Comparison of ENCODE assay signal across 14 mouse cellular contexts in genomic region chr2:156776907-156777306, GRCm38 (mm10). TPM values are rescaled to one million over a fixed set of nuclear protein-coding genes. Genes with fewer than 3 reads are reported as not detected.
A peak's percentile ranks its signal among the peaks of the same experiment; 100 is the strongest.
DNase-seq lines count a peak whose midpoint lies in the region; ATAC-seq and TF ChIP-seq lines count a peak whose summit lies in the region.
"Had no signal": no experiment of that assay in that cellular context is flagged by ENCODE, and none has a peak within 500 bp of the region (broad histone marks: within the 10 kb centered on the region; RNA-seq: fewer than 3 reads in every experiment).

No protein-coding gene starts in this region.

- H3K27ac ChIP-seq in heart, adult 2 months: peak overlapping the region; percentile 9; the same call in 1 of the 2 replicates
- H3K27ac ChIP-seq in kidney, embryonic 16.5 days (ENCODE audit: low read length): no peak overlapping the region
- no peak overlapping the region for H3K27ac ChIP-seq in embryonic facial prominence, embryonic 10.5 days (replicated peaks)
- peak overlapping the region; percentile 6; the same call in 1 of the 2 replicates for H3K27ac ChIP-seq in liver, postnatal 0 days (ENCODE audit: low read depth)
- no peak overlapping the region for H3K27ac ChIP-seq in forebrain, postnatal 0 days (ENCODE audit: low read depth, low read length)
- H3K27ac ChIP-seq: forebrain, embryonic 15.5 days; limb, embryonic 12.5 days had no signal

- no peak for TF ChIP-seq POLR2A in heart, adult 2 months (IDR thresholded peaks at IDR 0.05; ENCODE audit: insufficient read depth, low read depth, low read length)

- TF ChIP-seq EP300 in heart, adult 2 months (IDR thresholded peaks at IDR 0.05; ENCODE audit: insufficient read depth, low read depth, low read length): no peak
- TF ChIP-seq EP300 in liver, postnatal 0 days (IDR thresholded peaks at IDR 0.05; ENCODE audit: low read depth): no peak

- no peak for ATAC-seq in kidney, embryonic 16.5 days (ENCODE audit: low FRiP score, low TSS enrichment)
- no peak for ATAC-seq in liver, postnatal 0 days
- no peak for ATAC-seq in forebrain, postnatal 0 days

- H3K9me3 ChIP-seq in kidney, embryonic 16.5 days (ENCODE audit: low read length): no peaks in the 10 kb centered on the region
- H3K9me3 ChIP-seq in embryonic facial prominence, embryonic 10.5 days: no peaks in the 10 kb centered on the region
- no peaks in the 10 kb centered on the region for H3K9me3 ChIP-seq in liver, postnatal 0 days (ENCODE audit: low read length)
- H3K9me3 ChIP-seq in forebrain, postnatal 0 days (ENCODE audit: low read length): no peaks in the 10 kb centered on the region
- H3K9me3 ChIP-seq: forebrain, embryonic 15.5 days; limb, embryonic 12.5 days had no signal

- H3K79me2 ChIP-seq in heart, adult 2 months (replicated peaks; ENCODE audit: control insufficient read depth, insufficient read depth, low read length): no peaks in the 10 kb centered on the region

- no peak overlapping the region for H3K4me3 ChIP-seq in heart, adult 2 months
- H3K4me3 ChIP-seq in kidney, embryonic 16.5 days (ENCODE audit: low read length): peak overlapping the region; percentile 23
- peak overlapping the region; percentile 23; the same call in 1 of the 2 replicates for H3K4me3 ChIP-seq in embryonic facial prominence, embryonic 10.5 days
- no peak overlapping the region for H3K4me3 ChIP-seq in liver, postnatal 0 days (ENCODE audit: low read depth, low read length)
- no peak overlapping the region for H3K4me3 ChIP-seq in forebrain, postnatal 0 days (ENCODE audit: low read depth, low read length)
- H3K4me3 ChIP-seq: forebrain, embryonic 15.5 days; limb, embryonic 12.5 days had no signal

- H3K4me2 ChIP-seq in kidney, embryonic 16.5 days (replicated peaks; ENCODE audit: low read depth, low read length): peak overlapping the region; percentile 30
- peak overlapping the region; percentile 38 for H3K4me2 ChIP-seq in liver, postnatal 0 days (ENCODE audit: low read depth, low read length)
- no peak overlapping the region for H3K4me2 ChIP-seq in forebrain, postnatal 0 days (ENCODE audit: low read depth)
- H3K4me2 ChIP-seq: forebrain, embryonic 15.5 days had no signal

- TF ChIP-seq CTCF in heart, adult 2 months (IDR thresholded peaks at IDR 0.05): no peak
- no peak for TF ChIP-seq CTCF in liver, postnatal 0 days (IDR thresholded peaks at IDR 0.05; ENCODE audit: low read depth)
- no peak for TF ChIP-seq CTCF in forebrain, postnatal 0 days (IDR thresholded peaks at IDR 0.05; ENCODE audit: low read depth)

- H3K9ac ChIP-seq in heart, adult 2 months (ENCODE audit: low read depth, low read length): no peak overlapping the region
- H3K9ac ChIP-seq in kidney, embryonic 16.5 days (replicated peaks; ENCODE audit: low read length): 0 out of 2 replicates have a peak overlapping the region, but pooled peaks have one; percentile 3
- no peak overlapping the region for H3K9ac ChIP-seq in liver, postnatal 0 days (replicated peaks)
- no peak overlapping the region for H3K9ac ChIP-seq in forebrain, postnatal 0 days
- H3K9ac ChIP-seq: forebrain, embryonic 15.5 days; limb, embryonic 12.5 days had no signal

- intact Hi-C loops in heart, adult 2 months (cut with DNase I): no loop called here

- 59% methylated on average over 2 of the region's 2 CpGs for WGBS in heart, adult 2 months
- WGBS in kidney, embryonic 16.5 days: 71% methylated on average over 2 of the region's 2 CpGs
- 84% methylated on average over 2 of the region's 2 CpGs for WGBS in embryonic facial prominence, embryonic 10.5 days
- 63% methylated on average over 2 of the region's 2 CpGs for WGBS in liver, postnatal 0 days (ENCODE audit: insufficient replicate concordance)
- 79% methylated on average over 2 of the region's 2 CpGs for WGBS in forebrain, postnatal 0 days

- H3K36me3 ChIP-seq in heart, adult 2 months (ENCODE audit: control insufficient read depth, insufficient read depth, low read length): no peaks in the 10 kb centered on the region
- H3K36me3 ChIP-seq in kidney, embryonic 16.5 days (ENCODE audit: insufficient read depth, low read length): no peaks in the 10 kb centered on the region
- H3K36me3 ChIP-seq in embryonic facial prominence, embryonic 10.5 days (replicated peaks): no peaks in the 10 kb centered on the region
- no peaks in the 10 kb centered on the region for H3K36me3 ChIP-seq in liver, postnatal 0 days (replicated peaks; ENCODE audit: insufficient read depth, low read length)
- no peaks in the 10 kb centered on the region for H3K36me3 ChIP-seq in forebrain, postnatal 0 days (ENCODE audit: insufficient read depth)
- H3K36me3 ChIP-seq: forebrain, embryonic 15.5 days; limb, embryonic 12.5 days had no signal

- no peak for DNase-seq in heart, adult 2 months
- DNase-seq in heart, adult 11 months: no peak
- no peak for DNase-seq in kidney, postnatal 10 days
- no peak for DNase-seq in embryonic facial prominence, embryonic 10.5 days (ENCODE audit: low spot score)
- DNase-seq in liver, postnatal 0 days: no peak
- DNase-seq in forebrain, postnatal 0 days: no peak
- no peak for DNase-seq in frontal cortex, adult 2 months (ENCODE audit: extremely low spot score in 1 of 2, low spot score in 1 of 2)
- DNase-seq: cerebellum, adult 2 months; layer of hippocampus, postnatal 36 days; right cerebral cortex, postnatal 4 days; thymus, adult 2 months had no signal

- H3K27me3 ChIP-seq in heart, adult 2 months (ENCODE audit: control insufficient read depth, insufficient read depth, low read length): no peaks in the 10 kb centered on the region; the same call in 1 of the 2 replicates
- no peaks in the 10 kb centered on the region for H3K27me3 ChIP-seq in kidney, embryonic 16.5 days (ENCODE audit: insufficient read depth, low read length)
- H3K27me3 ChIP-seq in embryonic facial prominence, embryonic 10.5 days (replicated peaks; ENCODE audit: low read depth, poor library complexity, severe bottlenecking): peaks cover 26% of the 10 kb centered on the region
- H3K27me3 ChIP-seq in liver, postnatal 0 days (ENCODE audit: insufficient read depth, low read length): peaks cover 12% of the 10 kb centered on the region; the same call in 1 of the 2 replicates
- no peaks in the 10 kb centered on the region for H3K27me3 ChIP-seq in forebrain, postnatal 0 days (ENCODE audit: insufficient read depth, low read length)
- H3K27me3 ChIP-seq: forebrain, embryonic 15.5 days had no signal

- peaks cover 5% of the 10 kb centered on the region for H3K4me1 ChIP-seq in heart, adult 2 months (ENCODE audit: control insufficient read depth, insufficient read depth, low read length)
- H3K4me1 ChIP-seq in kidney, embryonic 16.5 days (ENCODE audit: insufficient read depth, low read length): peaks cover 42% of the 10 kb centered on the region
- peaks cover 58% of the 10 kb centered on the region for H3K4me1 ChIP-seq in embryonic facial prominence, embryonic 10.5 days
- peaks cover 28% of the 10 kb centered on the region for H3K4me1 ChIP-seq in liver, postnatal 0 days (ENCODE audit: insufficient read depth)
- H3K4me1 ChIP-seq in forebrain, postnatal 0 days (ENCODE audit: insufficient read depth): no peaks in the 10 kb centered on the region; the same call in 1 of the 2 replicates

RNA-seq across cellular contexts. Expression of gene Myl9, which starts 1.7 kb away (rescaled TPM):
- total RNA-seq in heart, adult 2 months (2021): 100 to 1,000 TPM in 1 of 2 experiments, 10 to 100 TPM in 1; 86.6 to 107 TPM
- 176 and 204 TPM in 2 replicates for polyA plus RNA-seq in heart, adult 2 months (2012; rRNA removed)
- 447 and 578 TPM in 2 replicates for polyA plus RNA-seq in kidney, embryonic 16.5 days (2015; fragmentation: Nextera tagmentation; extraction: Ambion mirVana)
- polyA plus RNA-seq in embryonic facial prominence, embryonic 10.5 days (2016; fragmentation: Nextera tagmentation; extraction: Ambion mirVana): 82.9 and 91.7 TPM in 2 replicates
- 50.4 and 51.2 TPM in 2 replicates for polyA plus RNA-seq in liver, postnatal 0 days (2015; fragmentation: Nextera tagmentation; extraction: Ambion mirVana)
- total RNA-seq in forebrain, postnatal 0 days (2014; rRNA removed): 24.4 and 34.3 TPM in 2 replicates
- polyA plus RNA-seq in forebrain, postnatal 0 days (2015; fragmentation: Nextera tagmentation; extraction: Ambion mirVana): 34.6 and 39.6 TPM in 2 replicates
- polyA plus RNA-seq in frontal cortex, adult 2 months (2012; rRNA removed): 51.9 and 57.3 TPM in 2 replicates

Comparison
In these comparisons a context has a peak if more than half of its experiments do, and no peak if none do; other contexts are left out.
1. H3K27ac ChIP-seq: peak in heart, adult 2 months (single experiment) and liver, postnatal 0 days (single experiment); none in kidney, embryonic 16.5 days (single experiment), embryonic facial prominence, embryonic 10.5 days (single experiment) and forebrain, postnatal 0 days (single experiment).
2. H3K4me3 ChIP-seq: peak in kidney, embryonic 16.5 days (single experiment) and embryonic facial prominence, embryonic 10.5 days (single experiment); none in heart, adult 2 months (single experiment), liver, postnatal 0 days (single experiment) and forebrain, postnatal 0 days (single experiment).